Mouse (Mus musculus): Measurements from ENCODE around the gene Mical1.

DNA sequence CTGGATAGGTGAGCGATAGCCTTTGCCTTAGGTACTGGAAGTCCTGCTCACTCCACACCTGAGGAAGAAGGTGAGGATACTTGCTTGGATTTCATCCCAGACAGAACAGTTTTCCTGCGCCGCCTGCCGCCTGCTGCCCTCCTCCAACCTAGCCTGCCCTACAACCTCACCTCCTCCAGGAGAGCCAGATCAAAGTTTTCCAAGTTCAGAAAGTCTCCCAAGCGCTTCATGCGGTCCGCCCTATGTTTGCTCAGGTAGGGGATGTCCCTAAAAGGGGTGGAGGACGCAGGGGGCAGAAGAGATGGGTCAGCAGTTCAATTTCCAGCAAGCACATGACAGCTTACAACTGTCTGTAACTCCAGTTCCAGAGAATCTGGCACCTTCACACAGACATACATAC is 13.2 kb downstream of the Mical1 start:
- TF ChIP-seq EP300 (IDR thresholded peaks at IDR 0.05; ENCODE audit: low read length), result no peak
- no peak for TF ChIP-seq CTCF (conservative IDR thresholded peaks at IDR 0.05 in 1 of 2, IDR thresholded peaks at IDR 0.05 in 1 of 2; ENCODE audit: low read depth in 2 of 2, low read length in 2 of 2)
- no peak for TF ChIP-seq MAX (IDR thresholded peaks at IDR 0.05; ENCODE audit: low read length)

Data from CH12.LX (cell line).